Comparison of ENCODE assay signal across 8 mouse cellular contexts in the genomic region with DNA sequence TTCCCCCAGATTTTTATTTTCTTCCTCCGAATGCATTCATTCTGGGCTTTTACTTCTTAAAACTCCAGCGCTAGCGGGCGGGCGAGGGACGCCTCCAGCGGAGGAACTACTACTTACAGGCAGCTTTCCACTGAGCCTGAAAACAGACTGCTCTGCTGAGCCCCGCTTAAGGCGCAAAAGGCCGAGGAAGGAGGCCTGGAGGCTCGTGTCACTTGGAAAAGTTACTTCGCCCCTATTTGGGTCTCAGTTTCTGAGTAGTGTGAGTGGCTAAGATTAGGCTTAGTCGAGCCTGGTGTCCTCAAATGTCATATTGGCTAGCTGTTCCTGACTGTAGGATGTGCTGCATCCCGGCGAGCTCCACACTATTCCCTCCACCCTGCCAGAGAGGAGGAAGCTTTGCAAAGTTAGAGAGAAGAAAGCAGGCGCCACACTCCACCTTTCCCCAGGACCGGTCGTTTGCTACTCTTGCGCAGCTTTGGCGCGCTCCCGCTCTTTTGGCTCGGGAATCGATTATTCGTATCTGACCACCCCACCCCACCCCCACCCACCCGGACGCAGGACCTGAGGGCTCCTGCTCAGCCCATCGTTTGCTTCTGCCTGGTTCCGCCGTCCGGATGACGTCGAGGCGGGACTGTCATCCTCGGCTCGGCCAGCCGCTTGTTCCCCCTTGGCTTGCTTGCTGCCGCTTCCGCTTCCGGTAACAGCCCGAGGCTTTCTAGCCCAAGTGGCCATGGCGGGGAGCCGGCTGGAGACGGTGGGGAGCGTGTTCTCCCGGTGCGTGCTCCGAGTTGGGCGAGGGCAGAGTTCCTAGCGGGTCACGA. TPM values are rescaled to one million over a fixed set of nuclear protein-coding genes. Genes with fewer than 3 reads are reported as not detected.
DNase-seq lines count a peak whose midpoint lies in the region; ATAC-seq lines count a peak whose summit lies in the region.

Gene Mrps23 (plus strand): TSS at position 677 of the 821 bp plus-strand sequence.

- peak; percentile 98 for ATAC-seq in inflammation-experienced regulatory T-cells, adult 6 months
- peak; percentile 93 for ATAC-seq in megakaryocyte-erythroid progenitor cell, adult 5-6 weeks (replicated peaks; ENCODE audit: low FRiP score, low TSS enrichment, poor library complexity, severe bottlenecking)

- DNase-seq in adipocyte (ENCODE audit: low spot score): peak; percentile 94
- DNase-seq in embryo, embryonic 10 days (ENCODE audit: low spot score): peak; percentile 98
- peak; percentile 95 for DNase-seq in gastrocnemius, postnatal 14 days
- DNase-seq in left cerebral cortex, postnatal 10 days (ENCODE audit: extremely low spot score in 1 of 2, low spot score in 2 of 2): peak; percentile 93 to 96
- peak; percentile 91 for DNase-seq in right cerebral cortex, postnatal 25 days
- peak; percentile 90 to 93 for DNase-seq in urinary bladder, postnatal 4 days (ENCODE audit: low spot score in 2 of 2)

- intact Hi-C loops in gastrocnemius, postnatal 14 days (cut with DNase I; ENCODE audit: low total_unique reads): no loop called here
- intact Hi-C loops in left cerebral cortex, postnatal 10 days (cut with DNase I): no loop called here

RNA-seq across cellular contexts. Expression of gene Mrps23, which starts in this region (rescaled TPM):
- total RNA-seq in gastrocnemius, postnatal 14 days (2021): 100 to 1,000 TPM; 127 to 132 TPM
- polyA plus RNA-seq in inflammation-experienced regulatory T-cells, adult 6 months (2017; shearing (Covaris generic)): 100 to 1,000 TPM in 2 of 3 experiments, 10 to 100 TPM in 1; 75.3 to 134 (median 101) TPM
- total RNA-seq in left cerebral cortex, postnatal 10 days (2021): 10 to 100 TPM; 55.1 to 68.0 TPM
- 78.6 and 78.8 TPM in 2 replicates for total RNA-seq in megakaryocyte-erythroid progenitor cell, adult 5-6 weeks (2014; fragmentation: Nextera tagmentation)
- 58.9 and 154 TPM in 2 replicates for total RNA-seq in megakaryocyte-erythroid progenitor cell, adult 5-6 weeks (2017)

Comparison
In these comparisons a context has a peak if more than half of its experiments do, and no peak if none do; other contexts are left out.
1. Peak in every context shown above with its lines: DNase-seq and ATAC-seq.